Mouse (Mus musculus) small intestine, adult 2 months (tissue): Measurements from ENCODE around the gene Otof.

Experiments
- CTCF ChIP-seq: fragments of 200-500 bp; IDR thresholded peaks from 2 replicates; pipeline ENCODE4 v1.5.1; 2012; ENCODE audit warnings: low read depth, mild to moderate bottlenecking, control low read depth, inconsistent platforms, low read length, moderate library complexity, mixed read lengths; ENCODE audit not compliant: insufficient replicate concordance, insufficient read length; ENCODE audit errors: extremely low read depth
- POLR2A ChIP-seq: fragments of 200-500 bp; IDR thresholded peaks from 2 replicates; pipeline ENCODE4 v1.6.1; 2012; ENCODE audit warnings: low read depth, mild to moderate bottlenecking, control low read depth, inconsistent platforms, low read length, moderate library complexity

- TF ChIP-seq CTCF: no peak
- no peak for TF ChIP-seq POLR2A
Observed at GRCm38 (mm10) chr5:30484591-30484990, 22.9 kb upstream of the Otof start.
